Mouse (Mus musculus): Measurements from ENCODE around the gene Trpm4. TPM values are rescaled to one million over a fixed set of nuclear protein-coding genes. Genes with fewer than 3 reads are reported as not detected.
A peak's percentile ranks its signal among the peaks of the same experiment; 100 is the strongest.

Trpm4 gene
- polyA plus RNA-seq, 1 experiment from 2014 or later, result 6.9 TPM

DNA sequence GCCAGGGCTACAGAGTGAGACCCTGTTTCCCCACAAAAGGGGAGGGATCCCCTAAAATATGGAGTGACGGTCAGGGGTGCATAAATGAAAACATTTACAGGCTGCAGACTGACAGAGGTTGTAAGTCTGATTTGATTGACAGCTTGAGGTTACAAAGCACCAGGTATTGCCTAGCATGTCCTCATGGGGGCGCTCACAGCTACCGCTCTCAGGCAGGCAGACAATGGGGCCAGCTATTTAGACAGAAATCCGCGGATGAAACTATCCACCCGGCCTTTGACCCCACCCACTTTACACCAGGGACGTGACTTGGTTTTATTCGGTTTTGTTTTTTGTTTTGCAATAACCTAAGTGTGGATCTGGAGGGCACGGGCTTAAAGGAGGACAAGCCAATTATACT, 24.1 kb downstream of the Trpm4 start:
- DNase-seq (ENCODE audit: low spot score), result peak; percentile 80
- Histone ChIP-seq H3K27me3 (ENCODE audit: control insufficient read depth, insufficient read depth, low read length) (no peaks in the 10 kb centered on the region), H3K4me2 (replicated peaks; ENCODE audit: low read depth, low read length) (no peak overlapping the region), H3K4me1 (replicated peaks; ENCODE audit: control insufficient read depth, insufficient read depth, low read length) (0 out of 2 replicates have a peak, but pooled peaks cover 2% of the 10 kb centered on the region), H3K36me3 (ENCODE audit: control insufficient read depth, insufficient read depth, low read length) (no peaks in the 10 kb centered on the region), H3K27ac (ENCODE audit: low read depth, low read length) (no peak overlapping the region), H3K4me3 (ENCODE audit: low read depth, low read length) (no peak overlapping the region), H3K9me3 (ENCODE audit: control insufficient read depth, low read length) (no peaks in the 10 kb centered on the region), H3K9ac (ENCODE audit: low read depth, low read length) (no peak overlapping the region)
- peak; percentile 51; the same call in 1 of the 2 replicates for ATAC-seq (ENCODE audit: low FRiP score)
- 11% methylated on average over 9 of the region's 9 CpGs for WGBS

DNA sequence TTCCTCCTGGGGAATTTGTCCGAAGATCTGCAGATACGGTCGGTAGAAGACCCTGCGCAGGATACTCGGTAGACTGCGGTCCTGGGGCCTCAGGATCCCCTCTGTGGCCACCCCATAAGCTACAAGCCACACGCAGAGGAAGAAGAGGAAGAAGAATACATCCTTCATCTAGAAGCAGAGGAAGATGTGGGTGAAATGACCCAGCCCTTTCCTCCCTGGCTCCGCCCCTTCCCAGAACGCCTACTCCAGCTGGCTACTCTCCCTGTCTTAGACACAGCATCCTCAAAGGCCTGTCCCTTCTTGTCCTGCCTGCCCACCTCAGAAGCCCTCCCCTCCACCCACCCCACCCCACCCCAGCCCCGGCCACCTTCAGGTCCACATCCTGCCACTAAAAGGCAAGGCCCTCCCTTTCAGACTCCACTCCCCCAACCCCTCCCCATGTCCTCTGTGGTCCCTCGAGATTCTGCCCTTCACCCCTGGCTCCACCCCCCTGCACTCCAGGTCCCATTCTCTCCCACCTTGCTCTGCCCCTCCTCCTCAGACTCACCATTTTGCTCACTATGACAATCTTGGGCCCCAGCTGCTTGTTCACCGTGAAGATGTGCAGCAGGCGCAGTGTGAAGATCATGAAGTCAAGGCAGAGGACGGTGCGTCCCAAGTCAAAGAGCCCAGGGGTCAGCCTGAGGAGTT, 24.9 kb downstream of the Trpm4 start:
- H3K4me1 ChIP-seq (replicated peaks; ENCODE audit: control insufficient read depth, insufficient read depth, low read length), result 0 out of 2 replicates have a peak, but pooled peaks cover 1% of the 10 kb centered on the region
- no peak for ATAC-seq (ENCODE audit: low FRiP score)
- no peaks in the 10 kb centered on the region for H3K9me3 ChIP-seq (ENCODE audit: control insufficient read depth, low read length)
- no peak for DNase-seq (ENCODE audit: low spot score)
- WGBS, result 74% methylated on average over 15 of the region's 15 CpGs
- H3K27ac ChIP-seq (ENCODE audit: low read depth, low read length), result no peak overlapping the region
- no peak overlapping the region for H3K4me2 ChIP-seq (replicated peaks; ENCODE audit: low read depth, low read length)
- no peaks in the 10 kb centered on the region for H3K27me3 ChIP-seq (ENCODE audit: control insufficient read depth, insufficient read depth, low read length)
- no peaks in the 10 kb centered on the region for H3K36me3 ChIP-seq (ENCODE audit: control insufficient read depth, insufficient read depth, low read length)
- H3K9ac ChIP-seq (ENCODE audit: low read depth, low read length), result no peak overlapping the region
- H3K4me3 ChIP-seq (ENCODE audit: low read depth, low read length), result no peak overlapping the region

DNA sequence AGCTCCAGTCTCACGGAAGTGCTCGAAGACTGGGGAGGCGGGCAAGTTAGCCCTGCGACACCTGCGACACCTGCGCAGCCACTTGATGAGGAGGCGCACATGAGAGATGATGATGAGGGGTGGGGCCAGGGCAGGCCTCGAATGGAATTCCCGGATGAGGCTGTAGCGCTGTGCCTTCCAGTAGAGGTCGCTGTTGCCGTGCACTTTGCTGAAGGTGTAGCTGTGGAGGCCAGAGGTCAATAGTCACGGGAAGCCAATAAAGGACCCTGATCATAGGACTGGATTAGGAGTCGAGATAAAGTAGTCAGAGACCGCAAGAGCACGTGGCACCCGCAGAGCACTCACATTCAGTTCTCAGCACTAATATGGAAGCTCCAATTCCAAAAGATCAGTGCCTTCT, 28.3 kb downstream of the Trpm4 start:
- Histone ChIP-seq H3K9me3 (ENCODE audit: control insufficient read depth, low read length) (no peaks in the 10 kb centered on the region), H3K27me3 (ENCODE audit: control insufficient read depth, insufficient read depth, low read length) (no peaks in the 10 kb centered on the region), H3K4me3 (ENCODE audit: low read depth, low read length) (peak overlapping the region; percentile 22; the same call in 1 of the 2 replicates), H3K36me3 (ENCODE audit: control insufficient read depth, insufficient read depth, low read length) (no peaks in the 10 kb centered on the region), H3K27ac (ENCODE audit: low read depth, low read length) (no peak overlapping the region), H3K4me1 (replicated peaks; ENCODE audit: control insufficient read depth, insufficient read depth, low read length) (no peaks in the 10 kb centered on the region), H3K4me2 (replicated peaks; ENCODE audit: low read depth, low read length) (peak overlapping the region; percentile 40), H3K9ac (ENCODE audit: low read depth, low read length) (no peak overlapping the region)
- peak; percentile 67; the same call in 1 of the 2 replicates for ATAC-seq (ENCODE audit: low FRiP score)
- DNase-seq (ENCODE audit: low spot score), result peak; percentile 84
- WGBS, result under 1% methylated on average over 17 of the region's 17 CpGs

DNA sequence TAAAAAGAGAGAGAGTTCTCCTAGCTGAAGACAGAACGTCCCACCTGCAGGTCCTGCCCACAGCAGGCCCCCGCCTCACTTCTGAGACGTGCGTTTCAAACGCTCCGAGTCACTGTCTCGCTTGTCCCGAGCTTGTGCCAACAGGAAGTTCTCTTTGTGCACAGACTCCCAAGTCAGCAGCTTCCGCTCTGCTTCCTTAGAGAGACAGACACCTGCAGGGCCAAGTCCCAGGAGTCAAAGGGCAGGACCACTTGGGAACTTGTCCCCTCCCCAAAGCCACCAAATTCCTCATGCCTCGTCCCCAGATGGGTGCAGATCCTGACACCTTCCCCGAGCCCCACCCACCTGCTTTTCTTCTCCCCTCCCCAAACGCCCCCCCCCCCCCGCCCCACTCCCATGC, 28.7 kb downstream of the Trpm4 start:
- peak; percentile 4; the same call in 1 of the 2 replicates for ATAC-seq (ENCODE audit: low FRiP score)
- WGBS, result 16% methylated on average over 10 of the region's 13 CpGs
- Histone ChIP-seq H3K4me1 (replicated peaks; ENCODE audit: control insufficient read depth, insufficient read depth, low read length) (no peaks in the 10 kb centered on the region), H3K9me3 (ENCODE audit: control insufficient read depth, low read length) (no peaks in the 10 kb centered on the region), H3K27me3 (ENCODE audit: control insufficient read depth, insufficient read depth, low read length) (no peaks in the 10 kb centered on the region), H3K9ac (ENCODE audit: low read depth, low read length) (0 out of 2 replicates have a peak overlapping the region, but pooled peaks have one; percentile 5), H3K36me3 (ENCODE audit: control insufficient read depth, insufficient read depth, low read length) (no peaks in the 10 kb centered on the region), H3K27ac (ENCODE audit: low read depth, low read length) (no peak overlapping the region), H3K4me2 (replicated peaks; ENCODE audit: low read depth, low read length) (peak overlapping the region; percentile 40), H3K4me3 (ENCODE audit: low read depth, low read length) (peak overlapping the region; percentile 22; the same call in 1 of the 2 replicates)
- DNase-seq (ENCODE audit: low spot score), result peak; percentile 6

DNA sequence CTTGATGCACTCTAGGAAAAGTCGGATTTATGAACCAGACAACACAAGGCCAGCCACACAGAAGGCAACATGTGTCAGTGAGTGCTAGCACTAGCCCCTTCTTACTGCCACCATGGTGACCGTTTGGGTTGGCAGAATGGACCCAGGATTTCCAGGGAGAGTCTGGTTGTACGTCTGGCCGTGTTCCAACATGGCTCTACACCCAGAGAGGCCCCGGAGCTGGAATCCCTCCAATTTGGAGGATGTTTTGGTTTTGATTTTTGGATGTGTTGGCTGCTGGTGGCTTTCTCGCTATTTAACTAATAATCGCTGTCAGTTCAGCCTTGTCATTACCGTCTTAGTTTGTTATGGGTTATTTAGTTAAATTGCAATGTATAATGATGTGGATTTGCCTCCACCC, 31.0 kb downstream of the Trpm4 start:
- H3K4me1 ChIP-seq (replicated peaks; ENCODE audit: control insufficient read depth, insufficient read depth, low read length), result no peaks in the 10 kb centered on the region
- no peak for ATAC-seq (ENCODE audit: low FRiP score)
- no peak overlapping the region for H3K9ac ChIP-seq (ENCODE audit: low read depth, low read length)
- H3K27ac ChIP-seq (ENCODE audit: low read depth, low read length), result no peak overlapping the region
- WGBS, result 87% methylated on average over 8 of the region's 8 CpGs
- no peaks in the 10 kb centered on the region for H3K36me3 ChIP-seq (ENCODE audit: control insufficient read depth, insufficient read depth, low read length)
- no peaks in the 10 kb centered on the region for H3K27me3 ChIP-seq (ENCODE audit: control insufficient read depth, insufficient read depth, low read length)
- no peak for DNase-seq (ENCODE audit: low spot score)
- no peaks in the 10 kb centered on the region for H3K9me3 ChIP-seq (ENCODE audit: control insufficient read depth, low read length)
- H3K4me3 ChIP-seq (ENCODE audit: low read depth, low read length), result no peak overlapping the region
- H3K4me2 ChIP-seq (replicated peaks; ENCODE audit: low read depth, low read length), result no peak overlapping the region

DNA sequence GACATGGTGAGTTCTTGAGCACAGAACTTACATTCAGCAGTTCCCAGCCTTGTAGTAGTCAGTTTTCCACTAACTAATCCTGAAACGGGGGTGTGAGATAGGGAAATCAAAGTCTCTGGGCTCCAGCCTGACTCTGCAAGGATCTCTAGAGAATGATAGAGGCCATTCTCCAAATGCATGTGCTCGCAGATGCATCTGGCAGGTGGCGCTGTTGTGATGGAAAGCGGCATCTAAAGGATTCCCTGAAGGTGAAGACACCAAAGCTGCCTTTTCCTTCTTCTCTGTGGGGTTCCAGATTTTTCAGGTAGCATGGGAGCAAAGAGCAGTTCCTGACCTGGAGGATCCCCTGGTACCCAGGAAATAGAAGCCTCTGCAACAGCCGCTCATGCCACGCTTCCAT, 33.3 kb downstream of the Trpm4 start:
- no peak overlapping the region for H3K4me2 ChIP-seq (replicated peaks; ENCODE audit: low read depth, low read length)
- DNase-seq (ENCODE audit: low spot score) (peak; percentile 67), ATAC-seq (ENCODE audit: low FRiP score) (no peak)
- WGBS, result 20% methylated on average over 6 of the region's 6 CpGs
- no peak overlapping the region for H3K27ac ChIP-seq (ENCODE audit: low read depth, low read length)
- H3K4me1 ChIP-seq (replicated peaks; ENCODE audit: control insufficient read depth, insufficient read depth, low read length), result no peaks in the 10 kb centered on the region
- no peaks in the 10 kb centered on the region for H3K36me3 ChIP-seq (ENCODE audit: control insufficient read depth, insufficient read depth, low read length)
- H3K9ac ChIP-seq (ENCODE audit: low read depth, low read length), result no peak overlapping the region
- H3K4me3 ChIP-seq (ENCODE audit: low read depth, low read length), result no peak overlapping the region
- H3K27me3 ChIP-seq (ENCODE audit: control insufficient read depth, insufficient read depth, low read length), result no peaks in the 10 kb centered on the region
- no peaks in the 10 kb centered on the region for H3K9me3 ChIP-seq (ENCODE audit: control insufficient read depth, low read length)

DNA sequence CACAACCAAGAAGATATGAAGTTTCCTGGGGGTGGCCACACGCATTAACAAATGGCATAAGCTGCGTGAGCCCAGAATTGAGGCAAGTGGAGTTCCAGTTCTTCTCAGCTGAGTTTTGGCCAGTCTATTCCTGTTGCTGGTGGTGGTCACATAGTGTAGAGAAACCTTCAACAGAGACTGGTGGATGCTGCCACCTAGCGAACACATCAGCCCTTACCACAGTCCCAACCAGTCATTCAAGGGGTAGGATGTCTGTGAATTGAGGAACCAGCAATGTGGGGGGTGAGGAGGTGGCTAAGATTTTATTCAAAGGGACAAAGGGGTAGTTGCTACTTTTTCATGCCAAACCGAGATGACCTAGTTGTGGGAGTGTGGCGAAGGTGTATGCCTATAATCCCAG, 33.8 kb downstream of the Trpm4 start:
- no peaks in the 10 kb centered on the region for H3K9me3 ChIP-seq (ENCODE audit: control insufficient read depth, low read length)
- H3K27me3 ChIP-seq (ENCODE audit: control insufficient read depth, insufficient read depth, low read length), result no peaks in the 10 kb centered on the region
- H3K4me1 ChIP-seq (replicated peaks; ENCODE audit: control insufficient read depth, insufficient read depth, low read length), result no peaks in the 10 kb centered on the region
- no peak overlapping the region for H3K4me2 ChIP-seq (replicated peaks; ENCODE audit: low read depth, low read length)
- peak; percentile 70 for DNase-seq (ENCODE audit: low spot score)
- 14% methylated on average over 5 of the region's 5 CpGs for WGBS
- no peak overlapping the region for H3K9ac ChIP-seq (ENCODE audit: low read depth, low read length)
- ATAC-seq (ENCODE audit: low FRiP score), result 0 out of 2 replicates have a peak, but pooled peaks have one; percentile 60
- H3K36me3 ChIP-seq (ENCODE audit: control insufficient read depth, insufficient read depth, low read length), result no peaks in the 10 kb centered on the region
- no peak overlapping the region for H3K27ac ChIP-seq (ENCODE audit: low read depth, low read length)
- no peak overlapping the region for H3K4me3 ChIP-seq (ENCODE audit: low read depth, low read length)

DNA sequence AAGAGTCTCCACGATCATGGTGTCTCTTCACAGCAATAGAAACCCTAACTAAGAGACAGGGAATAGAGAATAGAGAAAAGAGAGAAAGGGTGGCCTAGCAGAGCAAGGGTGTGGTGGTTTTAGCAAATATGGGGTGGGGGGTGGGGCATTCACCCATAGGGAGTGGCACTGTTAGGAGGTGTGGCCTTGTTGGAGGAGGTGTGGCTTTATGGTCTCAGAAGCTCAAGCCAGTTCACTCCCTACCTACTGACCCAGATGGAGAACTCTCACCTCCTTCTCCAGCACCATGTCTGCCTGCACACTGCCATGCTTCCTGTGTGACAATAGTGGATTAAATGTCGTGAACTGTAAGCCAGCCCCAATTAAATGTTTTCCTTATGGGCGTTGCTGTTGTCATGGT, 36.0 kb downstream of the Trpm4 start:
- no peak overlapping the region for H3K9ac ChIP-seq (ENCODE audit: low read depth, low read length)
- WGBS, result 57% methylated on average over 3 of the region's 3 CpGs
- H3K27ac ChIP-seq (ENCODE audit: low read depth, low read length), result no peak overlapping the region
- H3K27me3 ChIP-seq (ENCODE audit: control insufficient read depth, insufficient read depth, low read length), result no peaks in the 10 kb centered on the region
- DNase-seq (ENCODE audit: low spot score) (no peak), ATAC-seq (ENCODE audit: low FRiP score) (no peak)
- no peaks in the 10 kb centered on the region for H3K36me3 ChIP-seq (ENCODE audit: control insufficient read depth, insufficient read depth, low read length)
- H3K4me3 ChIP-seq (ENCODE audit: low read depth, low read length), result no peak overlapping the region
- no peaks in the 10 kb centered on the region for H3K4me1 ChIP-seq (replicated peaks; ENCODE audit: control insufficient read depth, insufficient read depth, low read length)
- H3K9me3 ChIP-seq (ENCODE audit: control insufficient read depth, low read length), result no peaks in the 10 kb centered on the region
- H3K4me2 ChIP-seq (replicated peaks; ENCODE audit: low read depth, low read length), result no peak overlapping the region

DNA sequence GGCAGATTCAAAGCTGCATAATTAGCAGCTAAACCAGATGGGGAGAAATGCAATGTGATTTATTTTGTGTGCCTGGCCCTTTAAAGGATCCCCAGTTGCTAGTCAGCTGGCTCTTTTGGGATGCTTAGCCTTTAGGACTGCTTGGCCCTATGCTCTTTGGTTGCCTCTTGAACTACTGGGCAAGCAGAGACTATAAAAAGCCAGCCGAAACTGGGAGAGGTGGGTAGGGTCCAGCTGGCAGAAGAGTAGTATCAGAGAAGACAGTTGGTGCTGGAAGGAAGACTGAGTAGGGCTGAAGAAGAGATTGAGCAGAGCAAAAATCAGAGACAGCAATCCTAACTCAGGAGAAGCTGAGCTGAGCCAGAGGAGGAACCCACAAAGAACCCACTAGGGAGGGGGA, 37.0 kb downstream of the Trpm4 start:
- Histone ChIP-seq H3K9me3 (ENCODE audit: control insufficient read depth, low read length) (no peaks in the 10 kb centered on the region), H3K4me3 (ENCODE audit: low read depth, low read length) (no peak overlapping the region), H3K27ac (ENCODE audit: low read depth, low read length) (no peak overlapping the region), H3K27me3 (ENCODE audit: control insufficient read depth, insufficient read depth, low read length) (no peaks in the 10 kb centered on the region), H3K4me1 (replicated peaks; ENCODE audit: control insufficient read depth, insufficient read depth, low read length) (no peaks in the 10 kb centered on the region), H3K9ac (ENCODE audit: low read depth, low read length) (no peak overlapping the region), H3K4me2 (replicated peaks; ENCODE audit: low read depth, low read length) (no peak overlapping the region), H3K36me3 (ENCODE audit: control insufficient read depth, insufficient read depth, low read length) (no peaks in the 10 kb centered on the region)
- ATAC-seq (ENCODE audit: low FRiP score) (no peak), DNase-seq (ENCODE audit: low spot score) (no peak)
- WGBS, result 87% methylated on average over 1 of the region's 1 CpGs

All from hindbrain, embryonic 11.5 days (tissue).